In genomic region chr1:53978514-53978831, GRCm38 (mm10) we compare ENCODE assay signal across 9 mouse cellular contexts.
A peak's percentile ranks its signal among the peaks of the same experiment; 100 is the strongest.
DNase-seq lines count a peak whose midpoint lies in the region; ATAC-seq and TF ChIP-seq lines count a peak whose summit lies in the region.
"Had no signal": no experiment of that assay in that cellular context is flagged by ENCODE, and none has a peak within 500 bp of the region (broad histone marks: within the 10 kb centered on the region; RNA-seq: fewer than 3 reads in every experiment).

No protein-coding gene starts in this region.

- peak overlapping the region; percentile 69 for H3K4me3 ChIP-seq in gastrocnemius, adult 2 months
- H3K4me3 ChIP-seq in hindbrain, embryonic 13.5 days, result no peak overlapping the region
- H3K4me3 ChIP-seq: midbrain, embryonic 12.5 days had no signal

- H3K9me3 ChIP-seq in hindbrain, embryonic 13.5 days, result no peaks in the 10 kb centered on the region
- H3K9me3 ChIP-seq: midbrain, embryonic 12.5 days had no signal

- intact Hi-C loops in gastrocnemius, adult 2 months (cut with DNase I), result no loop called here

- ATAC-seq in hindbrain, embryonic 13.5 days (ENCODE audit: low FRiP score), result no peak

- no peak for TF ChIP-seq CTCF in gastrocnemius, adult 2 months (IDR thresholded peaks at IDR 0.05)

- peak; percentile 54 for DNase-seq in adrenal gland, postnatal 14 days
- peak; percentile 52 for DNase-seq in gastrocnemius, adult 2 months
- peak; percentile 76 to 83 for DNase-seq in lung, adult 18-20 months
- no peak for DNase-seq in layer of hippocampus, adult 9-10 months (ENCODE audit: low spot score)
- no peak for DNase-seq in right cerebral cortex, postnatal 25 days
- no peak for DNase-seq in cerebellum, adult 9-10 months
- no peak for DNase-seq in frontal cortex, postnatal 14 days (ENCODE audit: low spot score in 2 of 2)

- H3K4me1 ChIP-seq in hindbrain, embryonic 13.5 days (replicated peaks), result 0 out of 2 replicates have a peak, but pooled peaks cover 5% of the 10 kb centered on the region
- H3K4me1 ChIP-seq: midbrain, embryonic 12.5 days had no signal

- WGBS in hindbrain, embryonic 13.5 days, result 84% methylated on average over 2 of the region's 2 CpGs

- H3K36me3 ChIP-seq in hindbrain, embryonic 13.5 days, result no peaks in the 10 kb centered on the region
- H3K36me3 ChIP-seq: midbrain, embryonic 12.5 days had no signal

- no peak overlapping the region for H3K9ac ChIP-seq in hindbrain, embryonic 13.5 days
- H3K9ac ChIP-seq: midbrain, embryonic 12.5 days had no signal

- H3K27ac ChIP-seq in gastrocnemius, adult 2 months, result peak overlapping the region; percentile 85
- H3K27ac ChIP-seq in hindbrain, embryonic 13.5 days, result 0 out of 2 replicates have a peak overlapping the region, but pooled peaks have one; percentile 37
- H3K27ac ChIP-seq: midbrain, embryonic 12.5 days had no signal

- no peak overlapping the region for H3K4me2 ChIP-seq in hindbrain, embryonic 13.5 days
- H3K4me2 ChIP-seq: midbrain, embryonic 12.5 days had no signal

- H3K27me3 ChIP-seq in hindbrain, embryonic 13.5 days, result no peaks in the 10 kb centered on the region
- H3K27me3 ChIP-seq: midbrain, embryonic 12.5 days had no signal

Comparison
In these comparisons a context has a peak if more than half of its experiments do, and no peak if none do; other contexts are left out.
1. DNase-seq: peak in adrenal gland, postnatal 14 days (single experiment), gastrocnemius, adult 2 months (single experiment) and lung, adult 18-20 months (2 of 2); none in layer of hippocampus, adult 9-10 months (single experiment), right cerebral cortex, postnatal 25 days (single experiment), cerebellum, adult 9-10 months (single experiment) and frontal cortex, postnatal 14 days (0 of 2).